Mouse (Mus musculus) right cerebral cortex, postnatal 10 days (tissue): ENCODE data around the gene Scnn1a.
A peak's percentile ranks its signal among the peaks of the same experiment; 100 is the strongest.

Source experiments
- DNase-seq, 2 experiments: peaks; one replicate each; pipeline ENCODE4 v3.0.0; 2021; ENCODE audit warnings: low spot score in 2 of 2

The Scnn1a gene

DNA sequence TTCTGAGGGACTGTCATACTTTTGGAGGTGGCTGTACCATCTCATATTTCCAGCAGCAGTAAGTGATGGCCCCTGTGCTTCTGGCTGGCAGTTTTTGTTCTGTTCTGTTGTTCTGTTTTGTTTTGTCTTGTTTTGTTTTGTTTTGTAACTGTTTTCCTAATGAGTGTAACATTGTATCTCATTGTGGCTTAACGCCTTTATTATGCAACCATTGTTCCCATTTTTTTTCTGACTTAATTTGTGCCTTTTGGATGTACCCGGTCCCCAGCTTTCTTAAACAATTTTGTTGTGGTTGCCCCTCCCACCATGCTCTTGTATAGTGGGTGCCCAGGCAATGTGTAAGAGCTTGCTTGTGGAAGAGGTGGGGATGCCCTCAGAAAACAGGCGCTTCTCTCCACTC is 21.7 kb downstream of the Scnn1a start:
- DNase-seq = no peak

DNA sequence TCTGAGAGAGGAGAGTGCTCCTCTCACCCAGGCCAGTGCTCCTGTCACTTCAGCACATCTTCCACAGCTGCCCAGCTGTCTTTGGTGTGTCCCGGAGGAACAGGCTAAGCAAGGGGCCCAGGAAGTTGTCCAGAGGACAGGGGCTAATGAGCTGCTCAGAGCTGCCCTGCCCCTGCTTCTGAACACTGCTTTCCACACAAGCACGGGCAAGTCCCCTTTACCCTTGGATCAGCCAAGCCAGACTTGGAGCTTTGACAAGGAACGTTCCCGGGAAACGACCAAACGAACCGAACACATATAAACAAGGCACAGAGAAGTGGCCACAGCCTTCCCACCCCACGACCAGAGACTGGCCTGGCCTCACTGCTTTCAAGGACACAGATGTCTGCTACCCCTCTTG is 23.6 kb downstream of the Scnn1a start:
- DNase-seq = no peak

DNA sequence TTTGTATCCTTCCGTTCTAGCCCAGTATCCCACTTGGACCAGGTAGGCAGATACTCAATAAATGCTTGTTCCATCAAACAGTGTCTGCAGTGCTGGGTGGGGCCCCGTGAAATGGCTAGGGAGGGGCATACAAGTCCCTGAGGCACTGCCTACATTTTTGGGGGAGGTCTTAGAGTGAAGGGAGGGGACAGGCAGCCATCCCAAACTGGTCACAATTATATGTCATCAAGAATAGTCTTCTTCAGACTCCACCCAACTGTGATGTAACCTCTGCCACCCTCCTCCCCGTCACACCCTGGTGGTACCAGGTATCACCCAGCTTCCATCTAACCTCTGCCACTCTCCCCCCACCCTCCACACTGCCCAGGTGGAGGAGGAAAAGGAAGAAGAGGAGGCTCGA is 24.4 kb downstream of the Scnn1a start:
- no peak for DNase-seq

DNA sequence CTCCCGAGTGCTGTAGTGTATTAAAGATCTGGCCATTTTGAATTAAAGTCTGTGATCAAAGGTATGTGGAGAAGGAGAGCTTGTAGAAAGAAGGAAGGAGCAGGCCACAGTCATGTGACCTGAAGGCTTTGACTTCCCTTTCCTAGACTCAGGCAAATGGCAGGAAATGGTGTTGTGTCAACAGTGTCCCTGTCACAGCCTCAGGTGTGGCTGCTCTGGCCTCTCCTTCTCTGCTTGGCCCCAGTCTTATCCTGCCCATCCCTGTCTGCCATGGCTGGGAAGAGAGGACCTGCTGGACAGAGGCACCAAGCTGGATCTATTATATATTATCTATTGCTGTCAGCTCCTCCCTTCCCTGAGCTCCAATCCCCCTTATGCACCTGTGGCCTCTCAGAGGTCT is 25.2 kb downstream of the Scnn1a start:
- no peak for DNase-seq

DNA sequence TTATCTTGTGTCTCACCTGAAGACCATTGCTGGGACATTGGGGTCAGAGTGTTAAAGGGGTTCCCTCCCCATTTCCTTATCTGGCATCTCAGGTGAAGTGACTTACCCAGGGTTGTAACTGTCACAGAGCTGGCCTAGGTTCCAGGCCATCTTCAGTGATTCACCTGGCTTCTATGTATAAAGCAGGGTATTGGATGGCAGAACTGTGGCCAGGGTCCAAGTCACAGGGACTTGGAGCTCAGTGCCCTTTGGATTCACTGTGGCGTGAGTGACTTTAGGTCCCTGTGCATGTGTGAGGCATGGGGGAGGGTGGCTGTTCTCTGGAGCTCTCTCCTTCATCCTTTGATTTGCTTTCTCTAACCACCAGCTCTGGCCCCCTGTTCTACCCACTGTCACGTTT is 25.6 kb downstream of the Scnn1a start:
- DNase-seq = no peak

DNA sequence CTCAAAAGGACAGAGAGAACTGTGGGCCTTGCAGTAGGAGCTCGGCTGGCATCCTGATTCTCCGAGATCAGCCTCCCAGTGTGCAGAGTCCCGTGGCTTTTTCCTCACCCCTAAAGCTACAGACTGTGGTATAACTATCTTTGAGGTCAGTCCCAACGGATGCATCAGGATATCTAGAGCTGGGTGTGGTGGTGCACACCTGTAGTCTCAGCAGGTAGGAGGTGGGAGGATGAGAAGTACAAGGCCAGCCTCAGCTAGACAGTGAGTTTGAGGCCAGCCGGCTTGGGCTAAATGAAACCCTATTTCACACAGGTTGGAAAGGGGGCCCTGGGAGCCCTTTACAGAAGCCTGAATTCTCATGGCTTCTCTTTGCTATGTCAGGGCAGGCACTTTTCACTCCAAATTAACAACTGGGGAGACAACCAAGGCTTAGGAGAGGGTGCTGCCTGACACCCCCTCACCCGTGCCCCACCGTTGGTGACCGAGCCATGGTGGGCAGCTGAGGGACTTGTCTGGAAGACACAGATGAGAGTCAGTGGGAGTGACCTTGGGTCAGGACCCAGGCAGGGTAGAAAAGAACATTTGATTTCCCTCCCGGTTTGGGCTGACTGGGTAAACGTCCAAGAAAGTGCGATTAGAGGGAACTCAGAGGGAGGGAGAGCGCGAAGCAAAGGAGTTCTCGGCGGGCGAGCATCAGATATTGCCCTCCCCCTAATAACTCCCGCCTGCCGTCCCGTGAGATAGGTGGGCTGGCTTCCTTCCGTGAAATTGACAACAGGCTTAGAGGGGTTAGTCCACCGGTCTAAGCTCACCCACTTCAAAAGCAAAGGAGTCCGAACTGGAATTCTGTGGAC is 28.5 kb downstream of the Scnn1a start, which contains the start of gene Tnfrsf1a:
Tnfrsf1a (plus strand) TSS at position 642 of the 854 bp plus-strand sequence.
- no peak for DNase-seq

DNA sequence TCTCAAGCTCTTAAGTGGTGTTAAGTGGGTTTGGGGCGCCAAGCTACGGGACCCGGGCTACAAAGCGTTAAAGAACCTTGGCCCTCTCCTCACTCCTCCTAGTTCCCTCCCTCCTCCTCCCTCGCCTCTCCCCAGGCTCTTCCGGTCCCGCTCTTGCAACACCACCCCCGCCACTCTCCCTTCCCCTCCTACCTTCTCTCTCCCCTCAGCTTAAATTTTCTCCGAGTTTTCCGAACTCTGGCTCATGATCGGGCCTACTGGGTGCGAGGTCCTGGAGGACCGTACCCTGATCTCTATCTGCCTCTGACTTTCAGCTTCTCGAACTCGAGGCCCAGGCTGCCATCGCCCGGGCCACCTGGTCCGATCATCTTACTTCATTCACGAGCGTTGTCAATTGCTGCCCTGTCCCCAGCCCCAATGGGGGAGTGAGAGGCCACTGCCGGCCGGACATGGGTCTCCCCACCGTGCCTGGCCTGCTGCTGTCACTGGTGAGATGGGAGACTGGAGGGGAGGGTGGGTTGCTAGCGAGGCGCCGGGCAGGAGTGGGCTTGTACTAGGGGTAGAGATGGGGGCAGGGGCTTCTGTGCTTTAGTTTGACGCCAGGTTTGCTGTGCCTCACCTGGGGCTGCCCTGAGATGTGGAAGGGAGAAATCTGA is 29.2 kb downstream of the Scnn1a start:
- DNase-seq = peak in 1 of 2 experiments; percentile 46

DNA sequence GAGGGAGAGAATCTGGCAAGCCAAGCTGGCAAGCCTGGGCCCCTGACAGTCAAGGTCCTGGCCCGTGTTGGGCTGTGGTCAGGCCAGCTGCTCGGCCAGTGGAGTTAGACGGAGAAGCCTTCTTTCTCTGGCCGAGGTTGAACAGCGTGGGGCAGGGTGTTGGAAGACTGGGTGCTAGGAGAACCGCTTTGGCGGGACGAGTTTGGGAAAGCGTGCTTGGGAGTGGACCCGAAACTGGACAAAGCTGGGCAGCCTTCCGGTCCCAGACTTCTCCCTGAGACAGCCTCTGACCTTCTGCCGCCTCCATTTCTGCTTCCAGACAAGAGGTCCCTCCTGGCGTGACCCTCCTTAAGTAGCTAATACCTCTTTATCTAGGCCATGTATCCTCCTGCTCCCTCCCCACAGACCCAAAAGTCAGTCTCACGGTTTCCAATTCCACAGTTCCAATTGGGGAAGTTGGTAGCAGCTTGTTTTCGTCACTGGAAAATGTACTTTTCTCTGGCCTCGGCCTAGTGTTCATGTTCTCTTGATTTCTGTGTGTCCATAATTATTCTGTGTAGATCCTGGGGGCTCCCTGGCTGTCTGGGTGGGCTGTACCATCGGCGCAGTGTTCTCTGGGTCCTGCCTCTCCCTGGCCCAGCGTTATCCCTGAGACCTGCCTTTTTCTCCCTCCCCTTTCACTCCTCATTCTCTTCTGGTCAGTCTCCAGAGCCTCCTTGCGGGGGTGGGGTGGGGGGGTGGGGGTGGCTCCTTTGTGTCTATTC is 30.0 kb downstream of the Scnn1a start:
- no peak for DNase-seq

DNA sequence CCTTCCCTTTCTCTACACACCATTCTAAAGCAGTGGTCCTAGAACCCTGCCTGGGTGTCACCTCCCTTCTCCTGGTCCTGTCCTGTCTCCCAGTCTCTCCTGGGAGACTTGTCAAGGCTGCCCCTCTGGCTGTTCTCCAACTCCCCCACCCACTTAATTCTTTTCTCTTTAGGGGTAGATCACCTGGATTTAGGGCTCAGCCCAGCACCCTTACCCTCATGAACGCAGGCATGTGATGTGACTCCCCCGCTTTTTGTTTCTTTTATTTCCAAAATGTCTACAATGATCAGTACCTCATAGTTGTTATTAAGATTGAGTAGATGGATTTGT is 30.5 kb downstream of the Scnn1a start:
- DNase-seq = no peak

DNA sequence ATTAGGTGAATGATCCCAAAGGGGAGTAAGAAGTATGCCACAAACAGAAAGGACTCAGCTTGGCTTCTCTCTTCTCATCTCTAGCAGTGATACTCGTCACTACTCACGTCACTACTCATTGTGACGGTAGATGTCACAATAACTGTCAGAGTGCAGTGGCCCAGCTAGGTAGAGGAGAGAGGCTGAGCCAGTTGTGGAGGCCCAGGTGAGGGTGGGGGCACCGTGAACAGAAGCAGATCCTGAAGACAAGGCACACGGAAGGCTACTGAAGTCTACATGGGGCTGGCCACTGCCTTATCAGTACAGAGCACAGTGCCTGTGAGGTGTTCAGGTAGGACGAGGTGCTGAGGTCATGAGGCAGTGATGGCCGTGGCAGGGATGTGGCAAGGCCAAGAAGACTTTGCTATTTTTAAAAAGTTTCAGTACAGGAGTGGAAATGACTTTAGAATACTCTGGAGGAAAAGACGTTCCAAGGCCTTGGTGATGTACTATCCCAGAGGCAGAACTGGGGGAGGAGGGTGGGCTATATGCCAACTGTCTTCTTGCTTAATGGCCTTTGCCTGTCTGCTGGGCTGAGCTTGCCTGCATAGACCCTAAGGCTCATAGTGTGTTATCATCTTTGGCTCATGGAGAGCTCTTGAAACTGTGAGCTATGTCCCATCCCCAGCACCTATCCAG is 31.0 kb downstream of the Scnn1a start:
- DNase-seq = no peak

DNA sequence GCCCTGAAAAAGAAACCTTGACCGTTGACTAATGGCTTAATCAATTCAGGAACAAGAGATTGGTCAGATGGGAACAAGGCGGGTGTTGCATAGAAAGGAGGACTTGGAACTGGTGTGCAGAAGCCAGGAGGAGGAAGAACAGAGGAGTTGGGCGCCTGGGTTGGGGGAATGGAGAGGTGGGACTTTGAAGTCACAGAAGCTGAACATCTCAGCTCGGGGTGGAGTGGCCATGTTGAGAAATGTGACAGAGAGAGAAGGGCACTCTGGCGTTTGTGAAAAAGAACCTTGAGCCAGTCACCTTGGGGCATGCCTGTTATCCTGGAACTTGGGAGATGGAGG is 31.6 kb downstream of the Scnn1a start:
- no peak for DNase-seq

DNA sequence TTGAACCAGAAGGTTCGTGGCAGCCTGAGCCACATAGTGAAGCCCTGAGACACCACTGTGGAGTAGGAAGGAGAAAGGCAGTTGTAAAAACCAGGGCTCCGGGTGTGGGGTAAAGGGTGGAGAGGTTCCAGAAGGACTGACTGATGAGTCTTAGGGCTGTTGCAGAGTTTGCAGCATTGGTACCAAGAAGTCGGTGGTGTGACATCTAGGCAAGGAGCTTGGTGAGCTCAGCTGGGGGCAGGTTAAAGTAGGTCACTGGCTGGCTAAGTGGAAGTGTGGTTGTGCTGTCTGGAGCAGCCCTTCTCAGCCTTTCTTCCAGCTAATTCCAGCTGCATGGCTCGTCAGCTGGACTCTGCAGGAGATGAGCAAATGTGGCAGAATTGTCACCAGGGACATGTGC is 32.4 kb downstream of the Scnn1a start:
- no peak for DNase-seq

DNA sequence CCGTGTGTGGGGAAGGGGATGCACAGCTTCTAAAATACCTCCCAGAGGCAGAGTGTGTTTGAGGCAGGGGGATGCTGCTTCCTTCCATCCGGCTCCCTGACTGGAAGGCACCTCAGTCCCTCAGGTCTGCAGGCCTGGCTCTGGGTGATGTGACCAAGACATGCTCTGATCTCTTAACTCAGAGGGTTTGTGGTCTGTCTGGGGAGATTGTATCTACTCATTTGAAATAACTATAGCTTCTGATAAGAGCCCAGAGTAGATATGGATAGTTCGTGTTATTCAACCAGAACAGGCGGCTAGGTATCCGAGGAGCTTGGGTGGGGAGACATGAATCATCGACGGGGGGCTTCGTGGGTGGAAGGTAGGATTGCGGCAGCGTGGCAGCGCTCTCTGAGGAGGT is 32.8 kb downstream of the Scnn1a start:
- DNase-seq = no peak

DNA sequence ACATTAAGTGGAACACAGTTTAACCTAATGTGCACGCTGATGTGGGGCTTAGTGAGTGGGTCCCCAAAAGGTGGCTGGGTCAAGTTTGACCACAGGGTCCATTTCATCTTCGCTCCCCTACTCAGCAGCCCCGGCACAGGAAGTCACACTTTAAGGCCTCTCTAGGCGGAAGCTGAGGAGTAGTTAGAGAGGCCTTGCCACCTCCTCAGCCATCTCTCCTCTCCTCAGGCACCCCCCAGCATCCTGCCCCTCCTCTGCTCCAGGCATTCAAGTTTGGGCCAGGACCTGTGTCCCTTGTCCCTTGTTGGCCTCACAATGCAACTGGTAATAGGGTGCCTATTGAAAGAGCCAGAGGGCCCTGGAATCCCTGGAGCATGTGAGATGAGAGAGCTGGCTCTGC is 33.2 kb downstream of the Scnn1a start:
- DNase-seq = no peak

DNA sequence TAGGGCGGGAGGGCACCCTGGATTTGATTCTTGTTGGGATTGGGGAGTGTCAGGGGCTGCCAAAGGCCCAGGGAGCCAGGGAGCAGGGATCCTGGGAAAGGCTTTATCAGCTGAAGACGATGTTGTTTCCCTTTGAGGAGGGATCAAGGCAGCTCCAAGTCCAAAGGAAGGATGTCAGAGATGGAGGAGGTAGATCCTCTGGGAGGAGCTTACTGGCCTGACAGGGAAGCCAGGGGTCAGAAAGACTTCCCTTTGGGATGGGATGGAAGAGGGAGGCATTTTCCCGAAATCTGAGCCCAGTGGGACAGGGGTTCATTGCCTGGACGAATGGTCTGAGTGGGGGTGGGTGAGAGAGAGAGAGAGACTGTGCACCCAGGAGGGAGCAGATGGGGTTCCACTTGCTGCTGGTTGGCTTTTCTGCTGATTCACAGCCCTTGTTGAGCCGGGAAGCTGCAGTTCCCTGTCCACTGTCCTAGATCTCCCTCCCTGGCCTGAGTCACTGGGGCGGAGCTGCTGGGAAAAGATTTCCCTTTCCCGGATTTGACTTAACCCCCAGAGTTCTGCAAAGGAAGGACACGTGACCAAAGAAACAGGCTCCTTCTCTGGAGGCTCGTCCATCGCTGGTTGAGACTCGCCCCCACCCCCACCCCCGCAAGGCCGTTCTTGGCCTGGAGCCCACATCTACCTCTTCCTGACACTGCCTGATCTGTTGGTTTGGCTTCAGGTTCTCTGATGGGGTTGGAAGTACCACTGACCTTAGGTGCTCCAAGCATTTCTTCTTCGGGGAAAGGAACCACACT is 34.1 kb downstream of the Scnn1a start:
- no peak for DNase-seq

DNA sequence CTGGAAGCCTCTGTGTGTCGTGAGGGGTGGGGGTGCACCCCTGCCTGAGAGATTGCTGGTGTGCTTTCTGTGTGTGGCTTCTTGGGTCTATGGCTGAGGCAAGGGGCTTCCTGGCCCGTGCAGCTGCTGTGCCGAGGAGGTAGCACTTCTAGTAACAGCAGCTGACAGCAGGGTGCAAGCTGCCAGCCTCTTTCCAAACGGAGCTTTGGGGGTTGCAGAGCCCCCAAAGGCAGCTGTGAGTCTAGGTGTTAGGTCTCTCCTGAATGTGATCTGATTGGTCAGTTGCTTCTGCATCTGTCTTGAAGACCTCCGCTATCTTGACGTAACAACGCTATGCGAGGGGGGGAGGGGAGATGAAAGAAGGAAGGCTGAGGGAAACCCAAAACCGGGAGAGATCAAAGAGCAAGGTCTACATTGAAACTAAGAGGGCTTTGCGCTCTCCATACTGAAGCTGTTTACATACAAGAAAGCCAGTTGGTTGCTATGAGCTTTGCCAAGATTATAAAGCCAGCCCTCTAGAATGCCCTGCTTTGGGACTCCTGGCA is 34.8 kb downstream of the Scnn1a start:
- DNase-seq = no peak

DNA sequence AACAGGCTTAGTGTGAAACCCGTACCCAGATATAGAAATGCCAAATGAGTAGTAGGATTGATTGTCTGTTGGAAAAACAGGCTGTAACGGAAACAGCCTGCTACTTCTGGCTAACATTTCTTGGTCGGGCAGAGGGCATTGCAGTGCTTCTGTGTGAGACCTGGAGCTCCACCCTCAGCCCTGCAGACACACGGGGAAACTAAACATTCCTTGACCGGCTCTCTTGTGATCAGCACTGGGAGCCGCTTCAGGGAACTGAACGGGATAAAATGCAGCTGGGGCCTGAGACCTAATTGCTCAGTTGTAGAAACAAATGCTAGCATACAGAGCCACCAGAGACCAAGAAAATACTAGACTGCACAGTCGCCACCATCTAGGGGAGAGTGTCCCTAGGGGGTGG is 35.8 kb downstream of the Scnn1a start:
- DNase-seq = no peak

DNA sequence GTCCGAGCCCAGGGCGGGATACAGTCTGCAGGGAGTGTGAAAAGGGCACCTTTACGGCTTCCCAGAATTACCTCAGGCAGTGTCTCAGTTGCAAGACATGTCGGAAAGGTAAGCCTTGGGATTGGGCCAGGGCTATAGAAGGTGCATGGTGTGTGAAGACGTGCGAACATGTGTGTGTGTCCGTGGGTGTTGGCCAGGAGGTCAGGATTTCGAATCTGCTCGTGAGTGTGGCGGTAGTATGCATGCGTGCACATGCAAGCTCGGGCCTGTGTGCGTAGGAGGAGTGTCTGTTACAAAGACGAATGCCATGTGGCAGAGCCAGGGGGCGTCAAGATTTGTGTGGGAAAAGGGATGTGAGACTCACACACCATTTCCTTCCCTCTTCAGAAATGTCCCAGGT is 36.9 kb downstream of the Scnn1a start:
- DNase-seq = no peak

DNA sequence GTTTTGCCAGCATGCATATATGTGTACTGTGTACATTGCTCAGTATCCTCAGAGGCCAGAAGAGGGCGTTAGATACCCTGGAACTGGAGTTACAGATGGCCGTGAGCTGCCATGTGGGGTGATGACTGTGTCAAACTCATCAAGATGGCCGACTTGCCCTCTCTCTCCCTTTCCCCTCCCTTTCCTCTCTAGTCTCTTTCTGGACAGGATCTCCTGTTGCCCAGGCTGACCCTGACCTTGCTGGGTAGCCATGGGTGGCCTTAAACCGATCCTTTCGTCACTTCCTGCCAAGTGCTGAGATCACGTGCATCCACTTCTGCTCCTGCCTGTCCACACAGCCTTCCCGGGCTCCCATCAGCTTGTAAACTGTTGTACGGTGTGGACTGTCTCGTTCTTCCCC is 39.5 kb downstream of the Scnn1a start:
- no peak for DNase-seq

DNA sequence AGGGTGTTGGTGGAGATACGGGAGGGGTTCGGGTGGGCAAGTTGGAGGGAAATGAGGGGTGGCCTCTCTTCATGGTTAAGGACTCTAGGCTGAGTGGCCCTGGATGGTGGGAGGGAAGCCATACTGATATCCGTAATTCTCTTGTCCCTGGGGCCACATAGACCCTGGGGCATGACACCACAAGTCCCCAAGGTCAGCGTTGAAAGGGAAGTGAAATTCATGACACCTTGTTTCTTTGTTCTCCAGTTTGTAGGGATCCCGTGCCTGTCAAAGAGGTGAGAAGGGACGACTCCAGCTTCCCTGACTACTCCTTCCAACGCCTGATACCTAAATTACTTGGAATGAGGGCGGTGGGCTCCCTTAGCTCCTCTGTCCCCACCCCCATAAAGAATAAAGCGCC is 40.4 kb downstream of the Scnn1a start:
- no peak for DNase-seq
